Mouse (Mus musculus): ENCODE measurements around the gene Ptov1. TPM values are rescaled to one million over a fixed set of nuclear protein-coding genes. Genes with fewer than 3 reads are reported as not detected.
A peak's percentile ranks its signal among the peaks of the same experiment; 100 is the strongest.

Gene Ptov1
- polyA plus RNA-seq, 1 experiment, result 187 TPM

DNA sequence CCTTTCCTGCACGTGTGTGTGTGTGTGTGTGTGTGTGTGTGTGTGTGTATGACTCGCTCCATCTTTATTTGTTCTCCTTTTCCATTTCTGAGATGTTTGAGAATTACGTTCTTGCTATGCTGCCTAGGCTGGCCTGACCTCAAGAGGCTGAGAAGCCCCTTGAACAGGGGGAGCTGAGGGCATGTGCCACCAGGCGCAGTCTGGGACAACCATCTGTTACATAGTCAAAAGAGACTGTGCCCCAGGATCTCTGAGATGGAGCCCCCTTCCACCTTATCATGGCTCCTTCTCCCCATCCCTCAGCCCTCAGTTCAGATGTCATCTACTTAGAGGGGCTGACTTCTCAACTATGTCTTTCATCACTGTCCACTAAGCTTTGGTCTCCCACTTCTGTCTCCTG, 55.2 kb downstream of the Ptov1 start:
- Histone ChIP-seq H3K27ac (ENCODE audit: control insufficient read depth, insufficient read depth, low read depth, low read length) (0 out of 2 replicates have a peak overlapping the region, but pooled peaks have one; percentile 10), H3K27me3 (ENCODE audit: control insufficient read depth, insufficient read depth, low read length) (no peaks in the 10 kb centered on the region), H3K4me1 (ENCODE audit: control insufficient read depth, insufficient read depth, low read length) (peaks cover 10% of the 10 kb centered on the region), H3K4me3 (ENCODE audit: control insufficient read depth, low read depth, low read length) (peak overlapping the region; percentile 99), H3K36me3 (ENCODE audit: control insufficient read depth, insufficient read depth, low read length) (peaks cover 3% of the 10 kb centered on the region; the same call in 1 of the 2 replicates)
- TF ChIP-seq POLR2A (IDR thresholded peaks at IDR 0.05; ENCODE audit: control insufficient read depth, low read depth, low read length) (no peak; the same call in 1 of the 2 replicates), CTCF (IDR thresholded peaks at IDR 0.05; ENCODE audit: control insufficient read depth, insufficient read depth, insufficient replicate concordance, low read depth, low read length) (no peak)

DNA sequence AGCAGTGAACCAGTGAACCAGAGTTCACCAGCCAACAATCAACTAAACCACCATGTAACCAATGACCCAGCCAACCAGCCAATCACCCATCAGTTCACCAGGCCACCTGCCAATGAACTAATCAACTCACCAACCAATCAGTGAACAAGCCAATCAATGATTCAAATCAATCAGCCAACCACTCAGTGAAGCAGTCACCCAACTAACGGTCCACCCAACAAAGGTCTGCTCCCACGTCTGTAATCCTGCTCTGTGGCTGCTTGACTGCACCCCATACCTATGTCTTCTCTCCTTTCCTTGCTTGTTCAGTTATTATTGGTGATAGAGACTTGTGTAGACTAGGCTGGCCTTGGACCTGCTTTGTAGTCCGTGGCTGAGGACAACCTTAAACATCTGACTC, 55.6 kb downstream of the Ptov1 start:
- Histone ChIP-seq H3K27ac (ENCODE audit: control insufficient read depth, insufficient read depth, low read depth, low read length) (no peak overlapping the region), H3K27me3 (ENCODE audit: control insufficient read depth, insufficient read depth, low read length) (no peaks in the 10 kb centered on the region), H3K4me1 (ENCODE audit: control insufficient read depth, insufficient read depth, low read length) (peaks cover 10% of the 10 kb centered on the region), H3K36me3 (ENCODE audit: control insufficient read depth, insufficient read depth, low read length) (peaks cover 2% of the 10 kb centered on the region; the same call in 1 of the 2 replicates), H3K4me3 (ENCODE audit: control insufficient read depth, low read depth, low read length) (peak overlapping the region; percentile 99)
- TF ChIP-seq POLR2A (IDR thresholded peaks at IDR 0.05; ENCODE audit: control insufficient read depth, low read depth, low read length), result no peak
- TF ChIP-seq CTCF (IDR thresholded peaks at IDR 0.05; ENCODE audit: control insufficient read depth, insufficient read depth, insufficient replicate concordance, low read depth, low read length), result no peak

Other genes starting within 250 kb of the Ptov1 start
- 1.2 and 2.6 TPM in 2 replicates for gene Myh14, start 198.9 kb downstream of the Ptov1 start, polyA plus RNA-seq (2012; rRNA removed)
- 171 and 196 TPM in 2 replicates for gene Izumo2, start 161.0 kb downstream of the Ptov1 start, polyA plus RNA-seq (2012; rRNA removed)
- gene Vrk3, start 121.4 kb downstream of the Ptov1 start, polyA plus RNA-seq (2012; rRNA removed), result 131 and 149 TPM in 2 replicates
- gene Zfp473, start 118.7 kb downstream of the Ptov1 start, polyA plus RNA-seq (2012; rRNA removed), result 1.6 and 1.9 TPM in 2 replicates
- 181 and 183 TPM in 2 replicates for gene Nup62, start 53.7 kb downstream of the Ptov1 start, polyA plus RNA-seq (2012; rRNA removed)
- gene Il4i1, start 53.4 kb downstream of the Ptov1 start, polyA plus RNA-seq (2012; rRNA removed), result 97.2 and 97.6 TPM in 2 replicates
- 21.6 TPM in 2 replicates for gene Atf5, start 53.1 kb downstream of the Ptov1 start, polyA plus RNA-seq (2012; rRNA removed)
- 31.5 and 35.7 TPM in 2 replicates for gene Akt1s1, start 20.8 kb downstream of the Ptov1 start, polyA plus RNA-seq (2012; rRNA removed)
- gene Tbc1d17, start 20.7 kb downstream of the Ptov1 start, polyA plus RNA-seq (2012; rRNA removed), result 24.4 and 28.5 TPM in 2 replicates
- 26.5 and 29.4 TPM in 2 replicates for gene Pnkp, start 12.6 kb downstream of the Ptov1 start, polyA plus RNA-seq (2012; rRNA removed)
- 143 and 206 TPM in 2 replicates for gene Med25, start 22.9 kb upstream of the Ptov1 start, polyA plus RNA-seq (2012; rRNA removed)
- gene Fuz, start 26.3 kb upstream of the Ptov1 start, polyA plus RNA-seq (2012; rRNA removed), result 39.2 and 40.0 TPM in 2 replicates
- gene Ap2a1, start 59.7 kb upstream of the Ptov1 start, polyA plus RNA-seq (2012; rRNA removed), result 323 and 343 TPM in 2 replicates
- 1,042 and 1,092 TPM in 2 replicates for gene Tsks, start 73.4 kb upstream of the Ptov1 start, polyA plus RNA-seq (2012; rRNA removed)
- 137 and 148 TPM in 2 replicates for gene Cpt1c, start 105.1 kb upstream of the Ptov1 start, polyA plus RNA-seq (2012; rRNA removed)
- gene Prmt1, start 116.8 kb upstream of the Ptov1 start, polyA plus RNA-seq (2012; rRNA removed), result 59.6 and 60.1 TPM in 2 replicates
- 108 and 114 TPM in 2 replicates for gene Irf3, start 127.9 kb upstream of the Ptov1 start, polyA plus RNA-seq (2012; rRNA removed)
- 85.4 and 93.5 TPM in 2 replicates for gene Bcl2l12, start 128.9 kb upstream of the Ptov1 start, polyA plus RNA-seq (2012; rRNA removed)
- 25.1 and 27.4 TPM in 2 replicates for gene Scaf1, start 146.6 kb upstream of the Ptov1 start, polyA plus RNA-seq (2012; rRNA removed)
- 43.4 and 44.2 TPM in 2 replicates for gene Rras, start 148.2 kb upstream of the Ptov1 start, polyA plus RNA-seq (2012; rRNA removed)
- 3.4 and 3.5 TPM in 2 replicates for gene Prr12, start 183.1 kb upstream of the Ptov1 start, polyA plus RNA-seq (2012; rRNA removed)
- 115 and 123 TPM in 2 replicates for gene Nosip, start 192.6 kb upstream of the Ptov1 start, polyA plus RNA-seq (2012; rRNA removed)
- gene Prrg2, start 192.9 kb upstream of the Ptov1 start, polyA plus RNA-seq (2012; rRNA removed), result 27.3 and 27.9 TPM in 2 replicates
- 10.4 and 16.3 TPM in 2 replicates for gene Rcn3, start 222.4 kb upstream of the Ptov1 start, polyA plus RNA-seq (2012; rRNA removed)
- 5.4 and 5.8 TPM in 2 replicates for gene Fcgrt, start 234.1 kb upstream of the Ptov1 start, polyA plus RNA-seq (2012; rRNA removed)